Mouse (Mus musculus) liver, postnatal 0 days (tissue): ENCODE data around the gene Trir. TPM values are rescaled to one million over a fixed set of nuclear protein-coding genes. Genes with fewer than 3 reads are reported as not detected.

Experiments used
- ATAC-seq: fragments of 200-750 bp; cut with Nextera tagmentation; 2 replicates; pipeline ENCODE4 v1.8.0; 2017; ENCODE audit warnings: mild to moderate bottlenecking, moderate library complexity
- DNase-seq: peaks from one replicate; pipeline ENCODE4 v3.0.0-alpha.2; 2016
- H3K27ac ChIP-seq: fragments of 300-500 bp; sonication (generic); 2 replicates; pipeline ENCODE4 v1.5.1; 2014; ENCODE audit warnings: antibody characterized with exemption, moderate library complexity, mild to moderate bottlenecking, low read depth
- H3K27me3 ChIP-seq: fragments of 300-500 bp; sonication (generic); 2 replicates; pipeline ENCODE4 v1.6.1; 2014; ENCODE audit warnings: low read length, control low read depth, mixed read lengths; ENCODE audit not compliant: insufficient read depth
- H3K36me3 ChIP-seq: fragments of 300-500 bp; sonication (generic); replicated peaks from 2 replicates; pipeline ENCODE4 v1.6.1; 2014; ENCODE audit warnings: mild to moderate bottlenecking, control low read depth, low read length, moderate library complexity, mixed read lengths; ENCODE audit not compliant: insufficient read depth
- H3K4me1 ChIP-seq: fragments of 300-500 bp; sonication (generic); 2 replicates; pipeline ENCODE4 v1.6.1; 2014; ENCODE audit warnings: antibody characterized with exemption, mild to moderate bottlenecking, control low read depth; ENCODE audit not compliant: insufficient read depth
- H3K4me2 ChIP-seq: fragments of 300-500 bp; sonication (generic); 2 replicates; pipeline ENCODE4 v1.6.1; 2014; ENCODE audit warnings: low read depth, mild to moderate bottlenecking, low read length, moderate library complexity, mixed read lengths
- H3K4me3 ChIP-seq: fragments of 300-500 bp; sonication (generic); 2 replicates; pipeline ENCODE4 v1.5.1; 2014; ENCODE audit warnings: low read depth, low read length
- H3K9ac ChIP-seq: fragments of 300-500 bp; sonication (generic); replicated peaks from 2 replicates; pipeline ENCODE4 v1.6.1; 2014; ENCODE audit warnings: mild to moderate bottlenecking, moderate library complexity
- H3K9me3 ChIP-seq: fragments of 300-500 bp; sonication (generic); 2 replicates; pipeline ENCODE4 v1.6.1; 2016; ENCODE audit warnings: mild to moderate bottlenecking, control low read depth, low read length, mixed read lengths
- CTCF ChIP-seq: sonication (generic); IDR thresholded peaks from 2 replicates; pipeline ENCODE4 v1.5.1; 2016; ENCODE audit warnings: antibody characterized with exemption, low read depth
- EP300 ChIP-seq: IDR thresholded peaks from 2 replicates; pipeline ENCODE4 v1.6.1; 2016; ENCODE audit warnings: antibody characterized with exemption, low read depth, mild to moderate bottlenecking
- WGBS: fragments of 180-500 bp; shearing (Covaris S2); extraction: QIAGEN DNeasy Blood & Tissue Kit; methylation state at CpG from one replicate; pipeline ENCODE4 v1.1.7; 2014; ENCODE audit not compliant: insufficient replicate concordance; 5-methylcytosine and 5-hydroxymethylcytosine counted together
- polyA plus RNA-seq: library from polyadenylated mRNA; unstranded; fragments of >200 nt; fragmentation: Nextera tagmentation; extraction: Ambion mirVana; gene quantifications from 2 replicates; pipeline ENCODE4 v1.2.1, GENCODE M21; 2015

Trir gene
- polyA plus RNA-seq, 1 experiment from 2014 or later: 63.0 TPM

DNA sequence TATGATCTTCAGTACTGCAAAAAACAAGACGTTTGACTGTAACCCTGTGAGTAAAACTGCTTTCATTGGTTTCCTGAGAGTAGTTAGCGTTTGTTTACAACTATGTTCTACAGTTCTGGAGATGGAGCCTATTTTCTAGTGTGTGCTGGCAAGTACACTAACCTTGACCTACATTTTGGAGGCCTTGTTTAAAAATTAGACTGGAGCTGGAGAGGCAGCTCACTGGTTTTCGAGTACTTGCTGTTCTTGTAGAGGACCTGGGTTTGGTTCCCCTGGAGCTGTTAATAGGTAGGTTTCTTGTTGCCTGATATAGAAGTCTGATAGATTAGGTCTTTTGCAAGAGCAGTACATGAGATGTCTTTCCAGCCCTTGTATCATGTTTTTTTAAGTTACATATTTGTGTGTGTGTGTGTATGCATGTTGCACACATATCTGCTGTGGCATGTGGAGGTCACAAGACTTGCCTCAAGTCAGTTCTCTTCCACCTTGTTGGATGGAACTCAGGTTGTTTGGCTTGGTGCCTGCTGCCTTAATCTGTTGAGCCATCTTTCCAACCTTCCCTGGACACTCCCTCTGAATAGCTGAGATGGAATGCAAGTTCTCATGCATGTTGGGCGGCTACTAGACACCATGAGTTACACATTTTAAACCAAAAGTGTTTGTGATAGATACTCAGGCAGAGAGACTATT is 6.1 kb downstream of the Trir start:
- no peak overlapping the region for H3K4me2 ChIP-seq
- H3K36me3 ChIP-seq: peaks cover 38% of the 10 kb centered on the region
- 70% methylated on average over 4 of the region's 4 CpGs for WGBS
- H3K4me1 ChIP-seq: peaks cover 40% of the 10 kb centered on the region
- H3K9me3 ChIP-seq: no peaks in the 10 kb centered on the region
- ATAC-seq: no peak
- TF ChIP-seq EP300: no peak
- H3K9ac ChIP-seq: no peak overlapping the region
- no peaks in the 10 kb centered on the region for H3K27me3 ChIP-seq
- no peak overlapping the region for H3K4me3 ChIP-seq
- H3K27ac ChIP-seq: peak overlapping the region; percentile 39
- DNase-seq: no peak

DNA sequence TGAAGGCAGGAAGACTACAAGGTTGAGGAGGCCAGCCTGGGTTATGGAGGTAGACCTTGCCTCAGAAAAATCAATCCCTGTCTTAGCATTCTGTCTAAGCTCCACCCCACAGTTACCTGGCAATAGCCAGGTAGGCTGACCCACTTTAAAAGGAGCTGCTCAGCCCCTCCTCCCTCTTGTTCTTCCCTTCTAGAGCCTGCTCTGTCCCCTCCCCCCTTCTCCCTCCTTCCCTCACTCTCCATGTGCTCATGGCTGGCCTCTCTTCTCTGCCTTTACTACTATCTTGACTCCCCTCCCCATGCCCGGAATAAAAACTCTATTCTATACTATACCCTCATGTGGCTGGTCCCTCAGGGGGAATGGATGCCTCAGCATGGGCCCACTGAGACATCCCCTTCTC is 7.2 kb downstream of the Trir start:
- H3K4me1 ChIP-seq: peaks cover 40% of the 10 kb centered on the region
- no peak for TF ChIP-seq EP300
- TF ChIP-seq CTCF: no peak
- H3K4me2 ChIP-seq: peak overlapping the region; percentile 92; the same call in 1 of the 2 replicates
- H3K36me3 ChIP-seq: peaks cover 38% of the 10 kb centered on the region
- H3K27ac ChIP-seq: peak overlapping the region; percentile 34; the same call in 1 of the 2 replicates
- no peaks in the 10 kb centered on the region for H3K9me3 ChIP-seq
- H3K9ac ChIP-seq: no peak overlapping the region
- H3K27me3 ChIP-seq: no peaks in the 10 kb centered on the region
- 50% methylated on average over 1 of the region's 1 CpGs for WGBS
- DNase-seq: no peak
- ATAC-seq: no peak
- H3K4me3 ChIP-seq: no peak overlapping the region

DNA sequence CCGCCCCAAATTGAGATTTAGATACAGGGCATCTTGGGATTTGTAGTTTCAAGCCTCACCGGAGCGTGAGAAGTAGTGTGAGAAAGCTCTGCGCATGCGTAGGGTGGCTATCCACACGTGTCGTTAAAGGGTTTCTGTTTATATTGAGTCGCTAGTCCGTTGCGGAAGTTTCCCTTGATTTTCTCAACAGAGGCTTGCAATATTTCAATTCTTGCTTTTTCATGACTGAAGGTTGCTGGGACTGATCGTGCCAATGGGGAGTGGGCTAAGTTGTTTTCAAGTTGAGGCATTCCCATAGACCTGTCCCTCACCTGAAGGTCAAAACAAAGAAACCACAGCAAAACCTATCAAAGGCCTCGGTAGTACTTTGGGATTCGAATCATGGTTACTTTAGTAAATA is 8.1 kb downstream of the Trir start:
- Histone ChIP-seq H3K27ac (peak overlapping the region; percentile 90), H3K4me3 (peak overlapping the region; percentile 72), H3K9ac (peak overlapping the region; percentile 78), H3K36me3 (peaks cover 32% of the 10 kb centered on the region), H3K9me3 (no peaks in the 10 kb centered on the region), H3K4me1 (peaks cover 38% of the 10 kb centered on the region), H3K4me2 (peak overlapping the region; percentile 92), H3K27me3 (no peaks in the 10 kb centered on the region)
- peak; percentile 85 for DNase-seq
- ATAC-seq: no peak
- TF ChIP-seq EP300 (no peak), CTCF (no peak)
- under 1% methylated on average over 13 of the region's 13 CpGs for WGBS

DNA sequence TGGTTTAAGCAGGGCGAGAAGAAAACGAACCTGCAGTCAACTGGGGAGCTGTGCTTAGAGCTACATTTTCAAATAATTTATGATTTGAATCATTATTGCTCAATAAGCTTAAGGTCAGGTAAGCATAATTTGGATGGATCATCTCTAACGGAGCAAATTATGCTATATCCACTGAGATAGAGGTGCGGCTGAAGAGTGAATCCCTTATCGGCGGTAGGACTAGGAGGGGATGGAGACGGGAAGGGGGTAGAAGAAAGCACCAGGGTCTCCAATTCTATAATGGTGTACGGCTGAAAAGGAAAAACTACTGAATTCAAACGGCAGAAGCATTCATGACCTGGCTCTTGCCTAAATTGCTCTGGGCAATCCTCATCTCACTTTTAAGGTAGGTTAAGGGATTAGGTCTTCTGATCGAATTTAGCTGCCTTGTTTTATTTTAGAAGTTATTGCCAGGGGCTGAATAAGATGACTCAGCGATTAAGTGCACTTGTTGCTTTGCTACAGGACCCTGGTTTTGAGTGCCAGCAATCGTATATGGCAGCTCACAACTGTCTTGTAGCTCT is 8.6 kb downstream of the Trir start:
- Histone ChIP-seq H3K27ac (peak overlapping the region; percentile 90), H3K9ac (peak overlapping the region; percentile 78), H3K4me3 (peak overlapping the region; percentile 72), H3K27me3 (no peaks in the 10 kb centered on the region), H3K4me2 (peak overlapping the region; percentile 92), H3K4me1 (peaks cover 38% of the 10 kb centered on the region), H3K9me3 (no peaks in the 10 kb centered on the region), H3K36me3 (peaks cover 28% of the 10 kb centered on the region)
- TF ChIP-seq EP300 (no peak), CTCF (no peak)
- ATAC-seq (no peak), DNase-seq (no peak)
- 5% methylated on average over 12 of the region's 12 CpGs for WGBS

DNA sequence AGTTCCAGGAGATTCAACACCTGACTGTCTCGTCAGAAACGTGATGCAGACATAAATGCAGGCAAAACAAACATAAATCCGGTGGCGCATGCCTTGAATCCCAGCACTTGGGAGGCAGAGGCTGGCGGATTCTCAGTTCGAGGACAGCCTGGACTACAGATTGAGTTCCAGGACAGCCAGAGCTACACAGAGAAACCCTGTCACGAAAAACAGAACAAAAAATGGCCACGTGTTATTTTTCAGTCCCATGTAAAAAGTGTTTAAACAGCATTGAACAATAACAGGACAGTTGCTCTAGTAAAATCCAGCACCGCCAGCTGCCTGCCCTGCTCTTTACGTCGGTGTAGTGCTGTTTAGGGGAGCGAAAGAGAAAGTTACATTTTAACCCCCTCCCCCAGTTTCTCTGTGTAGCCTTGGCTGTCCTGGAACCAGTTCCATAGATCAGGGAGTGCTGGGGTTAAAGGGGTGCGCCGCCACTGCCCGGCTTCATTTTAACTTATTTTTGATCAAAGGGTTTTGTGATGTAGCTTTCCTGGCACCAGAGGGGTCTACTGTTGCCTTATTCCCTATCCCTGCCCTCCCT is 9.2 kb downstream of the Trir start:
- H3K9ac ChIP-seq: peak overlapping the region; percentile 78
- H3K27ac ChIP-seq: peak overlapping the region; percentile 90
- 2% methylated on average over 15 of the region's 15 CpGs for WGBS
- no peaks in the 10 kb centered on the region for H3K27me3 ChIP-seq
- DNase-seq: peak; percentile 42
- TF ChIP-seq CTCF (no peak), EP300 (no peak)
- peaks cover 38% of the 10 kb centered on the region for H3K4me1 ChIP-seq
- peak overlapping the region; percentile 92 for H3K4me2 ChIP-seq
- peaks cover 28% of the 10 kb centered on the region for H3K36me3 ChIP-seq
- H3K4me3 ChIP-seq: peak overlapping the region; percentile 72
- peak; percentile 15 for ATAC-seq
- no peaks in the 10 kb centered on the region for H3K9me3 ChIP-seq

DNA sequence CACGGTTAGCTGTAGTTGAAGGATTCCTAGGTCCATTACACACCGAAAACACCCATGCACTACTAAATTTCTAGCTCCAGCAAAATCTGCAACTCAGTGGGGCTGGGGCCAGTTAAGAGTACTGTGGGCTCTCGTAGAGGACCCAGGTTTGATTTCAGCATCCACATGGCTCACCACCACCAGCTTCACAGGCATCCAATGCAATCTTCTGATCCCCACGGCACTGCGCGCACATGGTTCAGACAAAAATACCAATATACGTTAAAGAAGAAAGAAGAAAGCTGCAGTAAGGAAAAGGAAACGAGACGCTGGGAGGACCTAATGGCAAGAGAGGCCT is 9.7 kb downstream of the Trir start:
- Histone ChIP-seq H3K4me1 (peaks cover 38% of the 10 kb centered on the region), H3K4me3 (peak overlapping the region; percentile 72), H3K4me2 (peak overlapping the region; percentile 92), H3K36me3 (peaks cover 29% of the 10 kb centered on the region), H3K27me3 (no peaks in the 10 kb centered on the region), H3K27ac (peak overlapping the region; percentile 90), H3K9ac (peak overlapping the region; percentile 78), H3K9me3 (no peaks in the 10 kb centered on the region)
- ATAC-seq: peak; percentile 10
- TF ChIP-seq EP300 (no peak), CTCF (no peak)
- under 1% methylated on average over 9 of the region's 9 CpGs for WGBS
- DNase-seq: no peak
